9 mouse cellular contexts compared by ENCODE assay signal in the genomic region with DNA sequence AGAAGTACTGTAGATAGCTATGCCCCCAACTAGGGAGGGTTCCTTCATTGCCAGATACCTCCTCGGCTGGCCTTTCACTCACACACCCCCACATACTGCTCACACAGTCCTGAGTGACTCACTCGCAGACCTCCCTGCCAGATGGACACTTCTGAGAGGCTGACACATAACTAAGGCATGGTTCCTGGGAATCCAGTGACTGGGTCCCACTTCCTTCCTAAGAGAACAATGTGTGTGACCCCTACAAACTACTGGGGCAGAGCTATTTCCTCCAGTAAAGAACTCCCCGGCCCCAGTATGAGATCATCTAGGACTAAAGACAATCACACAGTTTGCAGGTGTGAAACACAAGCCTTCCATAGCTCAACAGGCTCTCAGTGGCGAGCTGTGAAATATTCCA.
DNase-seq lines count a peak whose midpoint lies in the region; ATAC-seq and TF ChIP-seq lines count a peak whose summit lies in the region.
"Had no signal": no experiment of that assay in that cellular context is flagged by ENCODE, and none has a peak within 500 bp of the region (broad histone marks: within the 10 kb centered on the region; RNA-seq: fewer than 3 reads in every experiment).

No protein-coding gene starts in this region.

- WGBS in liver, adult 2 months: 62% methylated on average over 4 of the region's 4 CpGs
- whole genome bisulfite sequencing in heart, embryonic 11.5 days (ENCODE audit: insufficient replicate concordance): 16% methylated on average over 4 of the region's 4 CpGs
- WGBS in stomach, embryonic 15.5 days: 40% methylated on average over 4 of the region's 4 CpGs
- 52% methylated on average over 4 of the region's 4 CpGs for WGBS in hindbrain, embryonic 13.5 days
- 58% methylated on average over 4 of the region's 4 CpGs for WGBS in hindbrain, embryonic 11.5 days

- H3K36me3 ChIP-seq in liver, adult 2 months (ENCODE audit: control insufficient read depth, insufficient read depth, low read length): no peaks in the 10 kb centered on the region
- no peaks in the 10 kb centered on the region for H3K36me3 ChIP-seq in heart, embryonic 11.5 days (ENCODE audit: control insufficient read depth, insufficient read depth, low read length)
- H3K36me3 ChIP-seq in stomach, embryonic 15.5 days: no peaks in the 10 kb centered on the region
- H3K36me3 ChIP-seq in hindbrain, embryonic 13.5 days: no peaks in the 10 kb centered on the region
- no peaks in the 10 kb centered on the region for H3K36me3 ChIP-seq in hindbrain, embryonic 11.5 days (ENCODE audit: control insufficient read depth, insufficient read depth, low read length)
- H3K36me3 ChIP-seq: neural tube, embryonic 13.5 days had no signal

- no peak overlapping the region; the same call in 1 of the 2 replicates for H3K4me2 ChIP-seq in heart, embryonic 11.5 days
- no peak overlapping the region for H3K4me2 ChIP-seq in stomach, embryonic 15.5 days
- H3K4me2 ChIP-seq in hindbrain, embryonic 13.5 days: no peak overlapping the region
- no peak overlapping the region for H3K4me2 ChIP-seq in hindbrain, embryonic 11.5 days (replicated peaks; ENCODE audit: low read depth, low read length)
- H3K4me2 ChIP-seq: neural tube, embryonic 13.5 days had no signal

- TF ChIP-seq CTCF in liver, adult 2 months (IDR thresholded peaks at IDR 0.05; ENCODE audit: low read depth, low read length): no peak

- peak; percentile 12 for DNase-seq in liver, adult 2 months (ENCODE audit: extremely low read depth, low read depth, low spot score)
- DNase-seq in liver: no peak
- peak; percentile 23 to 71 for DNase-seq in kidney, postnatal 36 days
- no peak for DNase-seq in hindbrain, embryonic 11.5 days (ENCODE audit: low spot score)
- no peak for DNase-seq in thymus, postnatal 25 days

- H3K79me2 ChIP-seq in liver, adult 2 months (ENCODE audit: control insufficient read depth, insufficient read depth, low read length): no peaks in the 10 kb centered on the region

- H3K27ac ChIP-seq in liver, adult 2 months (replicated peaks; ENCODE audit: insufficient read depth, low read depth, low read length): no peak overlapping the region
- H3K27ac ChIP-seq in heart, embryonic 11.5 days (ENCODE audit: low read depth, low read length): peak overlapping the region; percentile 77
- H3K27ac ChIP-seq in stomach, embryonic 15.5 days: peak overlapping the region; percentile 76; the same call in 1 of the 2 replicates
- H3K27ac ChIP-seq in hindbrain, embryonic 13.5 days: no peak overlapping the region
- no peak overlapping the region for H3K27ac ChIP-seq in hindbrain, embryonic 11.5 days (ENCODE audit: low read depth, low read length)
- H3K27ac ChIP-seq: neural tube, embryonic 13.5 days had no signal

- H3K9ac ChIP-seq in liver, adult 2 months (ENCODE audit: low read depth, low read length): no peak overlapping the region
- no peak overlapping the region for H3K9ac ChIP-seq in heart, embryonic 11.5 days (ENCODE audit: low read depth, low read length)
- no peak overlapping the region for H3K9ac ChIP-seq in stomach, embryonic 15.5 days
- no peak overlapping the region for H3K9ac ChIP-seq in hindbrain, embryonic 13.5 days
- H3K9ac ChIP-seq in hindbrain, embryonic 11.5 days (ENCODE audit: low read depth, low read length): no peak overlapping the region
- H3K9ac ChIP-seq: neural tube, embryonic 13.5 days had no signal

- no peaks in the 10 kb centered on the region for H3K4me1 ChIP-seq in liver, adult 2 months (ENCODE audit: control insufficient read depth, insufficient read depth, low read length)
- peaks cover 64% of the 10 kb centered on the region for H3K4me1 ChIP-seq in heart, embryonic 11.5 days (ENCODE audit: control insufficient read depth, insufficient read depth, low read length)
- no peaks in the 10 kb centered on the region for H3K4me1 ChIP-seq in stomach, embryonic 15.5 days
- H3K4me1 ChIP-seq in hindbrain, embryonic 13.5 days (replicated peaks): peaks cover 16% of the 10 kb centered on the region
- H3K4me1 ChIP-seq in hindbrain, embryonic 11.5 days (replicated peaks; ENCODE audit: control insufficient read depth, insufficient read depth, low read length): 0 out of 2 replicates have a peak, but pooled peaks cover 2% of the 10 kb centered on the region

- no peak for TF ChIP-seq POLR2A in liver, adult 2 months (IDR thresholded peaks at IDR 0.05; ENCODE audit: extremely low read depth, insufficient read depth, low read length)

- ATAC-seq in heart, embryonic 11.5 days (replicated peaks; ENCODE audit: insufficient number of reproducible peaks, low FRiP score, low TSS enrichment): peak; percentile 48
- peak; percentile 54; the same call in 1 of the 2 replicates for ATAC-seq in stomach, embryonic 15.5 days (ENCODE audit: insufficient read depth, low FRiP score, low read depth)
- no peak for ATAC-seq in hindbrain, embryonic 13.5 days (ENCODE audit: low FRiP score)
- no peak for ATAC-seq in hindbrain, embryonic 11.5 days (ENCODE audit: low FRiP score)

- no peaks in the 10 kb centered on the region for H3K9me3 ChIP-seq in heart, embryonic 11.5 days (replicated peaks; ENCODE audit: control insufficient read depth, low read length)
- H3K9me3 ChIP-seq in stomach, embryonic 15.5 days: no peaks in the 10 kb centered on the region
- no peaks in the 10 kb centered on the region for H3K9me3 ChIP-seq in hindbrain, embryonic 13.5 days
- no peaks in the 10 kb centered on the region for H3K9me3 ChIP-seq in hindbrain, embryonic 11.5 days (ENCODE audit: control insufficient read depth, low read length)
- H3K9me3 ChIP-seq: neural tube, embryonic 13.5 days had no signal

- H3K27me3 ChIP-seq in liver, adult 2 months (ENCODE audit: control insufficient read depth, insufficient read depth, low read length): no peaks in the 10 kb centered on the region
- no peaks in the 10 kb centered on the region for H3K27me3 ChIP-seq in heart, embryonic 11.5 days (ENCODE audit: control insufficient read depth, insufficient read depth, low read length)
- H3K27me3 ChIP-seq in stomach, embryonic 15.5 days (replicated peaks): no peaks in the 10 kb centered on the region
- 0 out of 2 replicates have a peak, but pooled peaks cover 16% of the 10 kb centered on the region for H3K27me3 ChIP-seq in hindbrain, embryonic 13.5 days
- no peaks in the 10 kb centered on the region for H3K27me3 ChIP-seq in hindbrain, embryonic 11.5 days (ENCODE audit: control insufficient read depth, insufficient read depth, low read length)
- H3K27me3 ChIP-seq: neural tube, embryonic 13.5 days had no signal

- no peak overlapping the region for H3K4me3 ChIP-seq in liver, adult 2 months (ENCODE audit: insufficient read depth, low read depth, low read length)
- no peak overlapping the region for H3K4me3 ChIP-seq in heart, embryonic 11.5 days (ENCODE audit: low read depth, low read length)
- H3K4me3 ChIP-seq in stomach, embryonic 15.5 days (replicated peaks): no peak overlapping the region
- H3K4me3 ChIP-seq in hindbrain, embryonic 13.5 days: no peak overlapping the region
- H3K4me3 ChIP-seq in hindbrain, embryonic 11.5 days (ENCODE audit: low read depth, low read length): no peak overlapping the region
- H3K4me3 ChIP-seq: neural tube, embryonic 13.5 days had no signal

Comparison
In these comparisons a context has a peak if more than half of its experiments do, and no peak if none do; other contexts are left out.
1. DNase-seq: peak in liver, adult 2 months (single experiment) and kidney, postnatal 36 days (2 of 2); none in liver (single experiment), hindbrain, embryonic 11.5 days (single experiment) and thymus, postnatal 25 days (single experiment).
2. H3K27ac ChIP-seq: peak in heart, embryonic 11.5 days (single experiment) and stomach, embryonic 15.5 days (single experiment); none in liver, adult 2 months (single experiment), hindbrain, embryonic 13.5 days (single experiment) and hindbrain, embryonic 11.5 days (single experiment).
3. ATAC-seq: peak in heart, embryonic 11.5 days (single experiment) and stomach, embryonic 15.5 days (single experiment); none in hindbrain, embryonic 13.5 days (single experiment) and hindbrain, embryonic 11.5 days (single experiment).